Comparison of ENCODE assay signal across 9 mouse cellular contexts in genomic region chr17:5402624-5403023, GRCm38 (mm10). TPM values are rescaled to one million over a fixed set of nuclear protein-coding genes. Genes with fewer than 3 reads are reported as not detected.
DNase-seq lines count a peak whose midpoint lies in the region; ATAC-seq and TF ChIP-seq lines count a peak whose summit lies in the region.
"Had no signal": no experiment of that assay in that cellular context is flagged by ENCODE, and none has a peak within 500 bp of the region (broad histone marks: within the 10 kb centered on the region; RNA-seq: fewer than 3 reads in every experiment).

No protein-coding gene starts in this region.

- intact Hi-C loops in heart, postnatal 25 days (cut with DNase I) = no loop called here

- whole genome bisulfite sequencing in forebrain, embryonic 14.5 days = 20% methylated on average over 8 of the region's 8 CpGs

- TF ChIP-seq CTCF in G1E (IDR thresholded peaks at IDR 0.05; ENCODE audit: low read depth, low read length) = peak; percentile 46; the same call in 1 of the 2 replicates

- ATAC-seq in G1E (ENCODE audit: extremely low read depth, insufficient number of reproducible peaks, low FRiP score, poor library complexity, severe bottlenecking) = peak; percentile 34; the same call in 1 of the 2 replicates
- peak; percentile 74 for ATAC-seq in forebrain, embryonic 14.5 days

- H3K9me3 ChIP-seq in G1E (replicated peaks) = no peaks in the 10 kb centered on the region
- H3K9me3 ChIP-seq in forebrain, embryonic 14.5 days (replicated peaks; ENCODE audit: control insufficient read depth, low read length) = no peaks in the 10 kb centered on the region
- H3K9me3 ChIP-seq: limb, embryonic 15.5 days had no signal

- H3K9ac ChIP-seq in forebrain, embryonic 14.5 days (ENCODE audit: low read length) = no peak overlapping the region
- H3K9ac ChIP-seq: limb, embryonic 15.5 days had no signal

- H3K27ac ChIP-seq in forebrain, embryonic 14.5 days (ENCODE audit: low read depth, low read length) = no peak overlapping the region
- H3K27ac ChIP-seq: limb, embryonic 15.5 days had no signal

- no peaks in the 10 kb centered on the region for H3K36me3 ChIP-seq in G1E (replicated peaks)
- H3K36me3 ChIP-seq in forebrain, embryonic 14.5 days (ENCODE audit: control insufficient read depth, insufficient read depth, low read length) = no peaks in the 10 kb centered on the region
- H3K36me3 ChIP-seq: limb, embryonic 15.5 days had no signal

- DNase-seq in G1E (ENCODE audit: low spot score) = peak; percentile 29
- DNase-seq in cerebellum, adult 11 months = peak; percentile 82
- peak; percentile 71 for DNase-seq in forebrain, embryonic 14.5 days (ENCODE audit: low spot score)
- peak; percentile 17 for DNase-seq in heart, postnatal 25 days (ENCODE audit: low spot score)
- peak; percentile 78 for DNase-seq in layer of hippocampus, adult 11-12 months (ENCODE audit: low spot score)
- DNase-seq in lung, postnatal 10 days = peak; percentile 88
- peak; percentile 70 for DNase-seq in ovary, postnatal 14 days (ENCODE audit: low spot score)
- peak; percentile 66 for DNase-seq in thymus, postnatal 14 days

- H3K27me3 ChIP-seq in G1E (ENCODE audit: insufficient read depth, low read length) = peaks cover 59% of the 10 kb centered on the region
- no peaks in the 10 kb centered on the region for H3K27me3 ChIP-seq in forebrain, embryonic 14.5 days (replicated peaks; ENCODE audit: control insufficient read depth, insufficient read depth, low read length)

- peaks cover 15% of the 10 kb centered on the region for H3K4me1 ChIP-seq in G1E (ENCODE audit: insufficient read depth, low read depth, low read length)
- H3K4me1 ChIP-seq in forebrain, embryonic 14.5 days (ENCODE audit: control insufficient read depth, insufficient read depth, low read length) = no peaks in the 10 kb centered on the region

- H3K4me3 ChIP-seq in G1E (ENCODE audit: low read depth, low read length) = no peak overlapping the region
- no peak overlapping the region for H3K4me3 ChIP-seq in forebrain, embryonic 14.5 days (ENCODE audit: low read depth, low read length)
- H3K4me3 ChIP-seq: limb, embryonic 15.5 days had no signal

- H3K4me2 ChIP-seq in forebrain, embryonic 14.5 days (ENCODE audit: low read length) = no peak overlapping the region

RNA-seq across cellular contexts. Expression of gene Ldhal6b, which starts 15.9 kb away (rescaled TPM):
- total RNA-seq in G1E (2014; fragmentation: Nextera tagmentation) = 1.4 TPM in 1 of 2 replicates, not detected in the other
- 1.3 and 1.7 TPM in 2 replicates for total RNA-seq in G1E (2017)
- polyA plus RNA-seq in G1E (2012) = 0.05 TPM in 1 of 2 replicates, not detected in the other
- polyA plus RNA-seq in forebrain, embryonic 14.5 days (2014; fragmentation: Nextera tagmentation; extraction: Ambion mirVana) = not detected in 2 replicates
- total RNA-seq in heart, postnatal 25 days (2021) = under 1 TPM; 0.18 to 0.22 TPM
- polyA plus RNA-seq: limb, embryonic 15.5 days had no signal

RNA-seq across cellular contexts. Expression of gene Tmem242, which starts 37.4 kb away (rescaled TPM):
- total RNA-seq in G1E (2014; fragmentation: Nextera tagmentation) (73.1 and 80.0 TPM in 2 replicates), G1E (2017) (52.6 and 65.3 TPM in 2 replicates)
- 10.2 and 22.7 TPM in 2 replicates for polyA plus RNA-seq in G1E (2012)
- 115 and 124 TPM in 2 replicates for polyA plus RNA-seq in forebrain, embryonic 14.5 days (2014; fragmentation: Nextera tagmentation; extraction: Ambion mirVana)
- total RNA-seq in heart, postnatal 25 days (2021) = 100 to 1,000 TPM; 151 to 159 TPM

Comparison
In these comparisons a context has a peak if more than half of its experiments do, and no peak if none do; other contexts are left out.
1. DNase-seq: peak in every context shown above with its lines; median percentile 88 in lung, postnatal 10 days; 82 in cerebellum, adult 11 months; 78 in layer of hippocampus, adult 11-12 months; 71 in forebrain, embryonic 14.5 days; 70 in ovary, postnatal 14 days; 66 in thymus, postnatal 14 days; 29 in G1E; 17 in heart, postnatal 25 days.